Mouse (Mus musculus) hindbrain, postnatal 0 days (tissue): Measurements from ENCODE around the gene Fscn1. TPM values are rescaled to one million over a fixed set of nuclear protein-coding genes. Genes with fewer than 3 reads are reported as not detected.
A peak's percentile ranks its signal among the peaks of the same experiment; 100 is the strongest.

ENCODE experiments used
- ATAC-seq: fragments of 200-750 bp; cut with Nextera tagmentation; 2 replicates; pipeline ENCODE4 v1.8.0; 2017; ENCODE audit warnings: mild to moderate bottlenecking, moderate TSS enrichment, moderate library complexity
- DNase-seq: peaks from one replicate; pipeline ENCODE4 v3.0.0-alpha.2; 2015; ENCODE audit warnings: low spot score
- H3K27ac ChIP-seq: fragments of 300-500 bp; sonication (generic); 2 replicates; pipeline ENCODE4 v1.5.1; 2014; ENCODE audit warnings: mild to moderate bottlenecking
- H3K27me3 ChIP-seq: fragments of 300-500 bp; sonication (generic); 2 replicates; pipeline ENCODE4 v1.6.1; 2014; ENCODE audit warnings: low read length, mixed read lengths; ENCODE audit not compliant: insufficient read depth
- H3K36me3 ChIP-seq: fragments of 300-500 bp; sonication (generic); 2 replicates; pipeline ENCODE4 v1.6.1; 2014; ENCODE audit warnings: low read length, mixed read lengths; ENCODE audit not compliant: insufficient read depth
- H3K4me1 ChIP-seq: fragments of 300-500 bp; sonication (generic); 2 replicates; pipeline ENCODE4 v1.6.1; 2014; ENCODE audit warnings: antibody characterized with exemption, low read length, mixed read lengths; ENCODE audit not compliant: insufficient read depth
- H3K4me2 ChIP-seq: fragments of 300-500 bp; sonication (generic); 2 replicates; pipeline ENCODE4 v1.6.1; 2014; ENCODE audit warnings: low read depth, mild to moderate bottlenecking, low read length, moderate library complexity, mixed read lengths
- H3K4me3 ChIP-seq: fragments of 300-500 bp; sonication (generic); 2 replicates; pipeline ENCODE4 v1.5.1; 2014; ENCODE audit warnings: low read length
- H3K9ac ChIP-seq: fragments of 300-500 bp; sonication (generic); replicated peaks from 2 replicates; pipeline ENCODE4 v1.6.1; 2014; ENCODE audit warnings: mild to moderate bottlenecking, low read length, moderate library complexity, mixed read lengths
- H3K9me3 ChIP-seq: fragments of 300-500 bp; sonication (generic); 2 replicates; pipeline ENCODE4 v1.6.1; 2016; ENCODE audit warnings: low read length, mixed read lengths
- CTCF ChIP-seq: IDR thresholded peaks from 2 replicates; pipeline ENCODE4 v1.5.1; 2016; ENCODE audit warnings: antibody characterized with exemption, control low read depth, low read depth
- WGBS: fragments of 180-500 bp; shearing (Covaris S2); extraction: QIAGEN DNeasy Blood & Tissue Kit; methylation state at CpG from one replicate; pipeline ENCODE4 v1.1.7; 2014; 5-methylcytosine and 5-hydroxymethylcytosine counted together
- polyA plus RNA-seq: library from polyadenylated mRNA; unstranded; fragments of >200 nt; fragmentation: Nextera tagmentation; extraction: Ambion mirVana; gene quantifications from 2 replicates; pipeline ENCODE4 v1.2.1, GENCODE M21; 2015
- total RNA-seq: library from RNA; depleted of rRNA; stranded (reverse); fragments of >200 nt; gene quantifications from 2 replicates; pipeline ENCODE4 v1.2.3, GENCODE M21; 2014

Gene Fscn1
- total and polyA plus RNA-seq, 2 experiments from 2014 or later: 457 to 613 TPM

GRCm38 (mm10) chr5:142961398-142961880, 1.3 kb downstream of the Fscn1 start:
- peak; percentile 49 for ATAC-seq
- Histone ChIP-seq H3K9ac (peak overlapping the region; percentile 98), H3K27ac (peak overlapping the region; percentile 97), H3K4me1 (peaks cover 17% of the 10 kb centered on the region), H3K36me3 (no peaks in the 10 kb centered on the region), H3K4me2 (peak overlapping the region; percentile 82), H3K27me3 (no peaks in the 10 kb centered on the region), H3K9me3 (no peaks in the 10 kb centered on the region), H3K4me3 (peak overlapping the region; percentile 89)
- peak; percentile 57 for DNase-seq
- no peak for TF ChIP-seq CTCF
- WGBS: under 1% methylated on average over 14 of the region's 15 CpGs

DNA sequence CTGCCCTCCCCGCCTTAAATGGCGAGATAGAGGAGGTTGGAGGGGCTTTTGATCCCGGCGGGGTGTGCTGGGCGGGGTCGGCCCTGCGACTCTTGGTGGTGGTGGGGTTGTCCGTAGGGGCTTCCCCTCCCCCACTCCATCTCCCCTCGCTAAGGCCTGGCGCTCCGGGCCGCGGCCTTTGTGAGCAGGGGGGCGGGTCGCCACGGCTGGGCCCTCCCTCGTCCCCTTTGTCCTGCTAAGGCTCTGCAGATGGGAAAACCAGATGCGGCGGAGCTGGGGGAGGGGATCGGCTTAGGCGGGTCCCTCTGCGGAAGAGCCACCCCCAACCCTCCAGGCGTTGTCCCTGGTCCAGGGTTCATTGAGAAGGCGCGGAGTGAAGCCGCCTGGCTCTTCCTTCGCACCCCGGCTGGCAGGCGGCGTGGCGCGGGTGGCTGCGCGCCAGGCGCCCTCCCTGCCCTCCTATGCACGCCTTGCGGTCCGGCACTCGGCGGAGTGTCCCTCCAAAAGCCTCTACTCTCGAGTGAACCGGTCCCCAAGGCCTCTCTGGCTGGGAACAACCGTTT, 1.8 kb downstream of the Fscn1 start:
- ATAC-seq (peak; percentile 58), DNase-seq (peak; percentile 79)
- Histone ChIP-seq H3K9me3 (no peaks in the 10 kb centered on the region), H3K4me3 (peak overlapping the region; percentile 89), H3K27me3 (no peaks in the 10 kb centered on the region), H3K9ac (peak overlapping the region; percentile 98), H3K4me1 (peaks cover 17% of the 10 kb centered on the region), H3K4me2 (peak overlapping the region; percentile 82), H3K36me3 (no peaks in the 10 kb centered on the region), H3K27ac (peak overlapping the region; percentile 97)
- WGBS: 0% methylated on average over 38 of the region's 43 CpGs
- TF ChIP-seq CTCF: no peak

GRCm38 (mm10) chr5:142962444-142962961, 2.4 kb downstream of the Fscn1 start:
- H3K27ac ChIP-seq: peak overlapping the region; percentile 97
- TF ChIP-seq CTCF: no peak
- peaks cover 17% of the 10 kb centered on the region for H3K4me1 ChIP-seq
- WGBS: 4% methylated on average over 11 of the region's 11 CpGs
- no peak for ATAC-seq
- H3K4me3 ChIP-seq: peak overlapping the region; percentile 89
- H3K4me2 ChIP-seq: peak overlapping the region; percentile 82
- peak overlapping the region; percentile 98 for H3K9ac ChIP-seq
- no peaks in the 10 kb centered on the region for H3K36me3 ChIP-seq
- DNase-seq: no peak
- no peaks in the 10 kb centered on the region for H3K27me3 ChIP-seq
- H3K9me3 ChIP-seq: no peaks in the 10 kb centered on the region

- DNase-seq (peak; percentile 78), ATAC-seq (0 out of 2 replicates have a peak, but pooled peaks have one; percentile 15)
- Histone ChIP-seq H3K4me3 (peak overlapping the region; percentile 89), H3K9me3 (no peaks in the 10 kb centered on the region), H3K27ac (peak overlapping the region; percentile 97), H3K9ac (peak overlapping the region; percentile 98), H3K27me3 (no peaks in the 10 kb centered on the region), H3K36me3 (no peaks in the 10 kb centered on the region), H3K4me1 (peaks cover 17% of the 10 kb centered on the region), H3K4me2 (peak overlapping the region; percentile 82)
- WGBS: 4% methylated on average over 13 of the region's 13 CpGs
- no peak for TF ChIP-seq CTCF
Measured at GRCm38 (mm10) chr5:142963003-142963704, 3.0 kb downstream of the Fscn1 start.

GRCm38 (mm10) chr5:142963705-142964494, 3.8 kb downstream of the Fscn1 start:
- H3K4me1 ChIP-seq: peaks cover 17% of the 10 kb centered on the region

GRCm38 (mm10) chr5:142964650-142965049, 4.5 kb downstream of the Fscn1 start:
- WGBS: 23% methylated on average over 6 of the region's 6 CpGs

More at GRCm38 (mm10) chr5:142963705-142964494, 3.8 kb downstream of the Fscn1 start:
- no peaks in the 10 kb centered on the region for H3K36me3 ChIP-seq
- H3K27ac ChIP-seq: peak overlapping the region; percentile 97
- peak; percentile 86 for DNase-seq
- no peaks in the 10 kb centered on the region for H3K27me3 ChIP-seq
- WGBS: 9% methylated on average over 17 of the region's 17 CpGs
- ATAC-seq: no peak
- peak overlapping the region; percentile 82 for H3K4me2 ChIP-seq
- H3K4me3 ChIP-seq: peak overlapping the region; percentile 89
- no peaks in the 10 kb centered on the region for H3K9me3 ChIP-seq
- H3K9ac ChIP-seq: peak overlapping the region; percentile 98
- TF ChIP-seq CTCF: no peak

More at GRCm38 (mm10) chr5:142964650-142965049, 4.5 kb downstream of the Fscn1 start:
- Histone ChIP-seq H3K9me3 (no peaks in the 10 kb centered on the region), H3K27ac (peak overlapping the region; percentile 97; the same call in 1 of the 2 replicates), H3K4me3 (peak overlapping the region; percentile 89), H3K36me3 (peaks cover 2% of the 10 kb centered on the region; the same call in 1 of the 2 replicates), H3K4me1 (peaks cover 17% of the 10 kb centered on the region), H3K4me2 (peak overlapping the region; percentile 82), H3K27me3 (no peaks in the 10 kb centered on the region), H3K9ac (peak overlapping the region; percentile 98)
- DNase-seq (no peak), ATAC-seq (no peak)
- TF ChIP-seq CTCF: no peak
